Mouse (Mus musculus) spleen, adult 2 months (tissue): Measurements from ENCODE around the gene Cort.

Experiments
- CTCF ChIP-seq: fragments of 200-500 bp; IDR thresholded peaks from 2 replicates; pipeline ENCODE4 v1.5.1; 2011; ENCODE audit warnings: mild to moderate bottlenecking, inconsistent platforms; ENCODE audit not compliant: insufficient read depth, insufficient read length, insufficient replicate concordance; ENCODE audit errors: extremely low read depth
- POLR2A ChIP-seq: fragments of 200-500 bp; IDR thresholded peaks from 2 replicates; pipeline ENCODE4 v1.6.1; 2011; ENCODE audit warnings: low read depth, low read length, inconsistent platforms

DNA sequence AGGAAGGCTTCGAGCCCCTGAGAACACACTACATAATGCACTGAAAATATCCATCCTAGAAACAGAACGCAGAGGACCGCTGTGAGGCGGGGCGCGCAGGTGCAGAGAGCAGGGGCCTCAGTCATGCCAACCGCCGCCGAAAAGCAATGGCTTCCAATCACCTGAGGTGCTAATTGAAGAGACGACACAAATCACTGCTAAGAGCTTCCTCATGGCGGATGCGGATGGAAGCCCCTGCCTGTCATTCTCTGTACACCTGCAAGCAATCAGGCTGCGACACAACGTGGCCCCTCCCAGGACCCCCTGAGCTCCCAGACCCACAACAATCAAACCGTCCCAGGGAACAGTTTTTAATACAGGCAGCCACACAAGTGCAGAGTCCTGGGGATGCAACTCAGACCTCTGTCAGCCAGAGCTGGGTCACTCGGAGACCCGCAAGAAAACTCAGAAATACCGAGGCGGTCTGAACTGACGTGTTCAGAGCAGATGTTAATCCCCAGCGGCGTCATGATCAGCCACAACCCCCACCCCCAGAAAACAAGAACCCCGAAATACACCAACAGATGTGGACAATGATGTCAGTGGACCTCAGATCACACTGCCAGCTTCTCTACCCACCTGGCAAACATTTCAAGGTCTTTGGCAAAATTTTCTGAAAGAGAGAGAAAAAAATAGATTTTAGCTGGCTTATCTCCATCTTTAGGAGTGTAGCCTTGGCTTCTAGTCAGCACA, 4.6 kb upstream of the Cort start:
- no peak for TF ChIP-seq POLR2A
- TF ChIP-seq CTCF, result no peak
